Mouse (Mus musculus): ENCODE data around the gene St3gal3.

The St3gal3 gene

DNA sequence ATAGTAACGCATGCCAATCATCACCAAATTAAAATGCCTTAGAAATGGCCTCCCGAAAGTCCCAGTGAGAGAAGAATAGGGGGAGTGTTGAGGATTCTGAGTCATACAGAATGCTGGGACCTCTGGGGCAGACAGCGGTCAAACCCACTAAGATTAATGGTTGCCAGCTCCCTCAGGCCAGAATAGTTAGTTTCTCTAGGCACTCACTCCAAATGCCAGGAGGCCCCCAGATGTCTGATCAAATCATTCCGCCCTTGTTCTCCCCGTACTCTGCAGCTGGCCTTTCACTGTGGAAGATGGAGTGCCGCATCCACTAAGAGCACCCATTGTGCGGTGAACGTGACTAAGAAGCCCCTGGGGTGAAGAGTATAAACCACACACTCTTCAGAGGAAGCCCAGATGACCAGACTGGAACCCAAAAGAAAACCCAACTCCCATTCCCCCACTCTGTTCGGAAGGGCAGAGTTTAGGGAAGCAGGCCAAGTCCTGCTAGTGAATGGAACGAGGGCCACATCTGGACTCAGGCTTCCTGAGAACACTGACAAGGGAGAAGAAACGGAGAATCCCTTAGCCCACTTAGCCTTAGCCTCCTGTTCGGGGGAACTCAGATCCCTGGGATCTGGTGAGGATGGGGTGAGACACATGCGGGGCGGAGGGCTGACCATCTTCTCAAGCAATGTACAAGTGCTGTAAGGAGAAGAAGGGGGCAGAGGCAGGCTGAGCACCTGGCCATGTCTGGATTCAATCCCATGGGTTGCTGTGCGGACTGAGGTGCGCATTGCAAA is 117.5 kb downstream of the St3gal3 start:
- Histone ChIP-seq H3K36me3 (ENCODE audit: control insufficient read depth, insufficient read depth, low read length, poor library complexity, severe bottlenecking) (no peaks in the 10 kb centered on the region), H3K27me3 (ENCODE audit: control insufficient read depth, insufficient read depth, low read length, poor library complexity, severe bottlenecking) (no peaks in the 10 kb centered on the region)
- no peak for DNase-seq (ENCODE audit: low read depth, low spot score)

DNA sequence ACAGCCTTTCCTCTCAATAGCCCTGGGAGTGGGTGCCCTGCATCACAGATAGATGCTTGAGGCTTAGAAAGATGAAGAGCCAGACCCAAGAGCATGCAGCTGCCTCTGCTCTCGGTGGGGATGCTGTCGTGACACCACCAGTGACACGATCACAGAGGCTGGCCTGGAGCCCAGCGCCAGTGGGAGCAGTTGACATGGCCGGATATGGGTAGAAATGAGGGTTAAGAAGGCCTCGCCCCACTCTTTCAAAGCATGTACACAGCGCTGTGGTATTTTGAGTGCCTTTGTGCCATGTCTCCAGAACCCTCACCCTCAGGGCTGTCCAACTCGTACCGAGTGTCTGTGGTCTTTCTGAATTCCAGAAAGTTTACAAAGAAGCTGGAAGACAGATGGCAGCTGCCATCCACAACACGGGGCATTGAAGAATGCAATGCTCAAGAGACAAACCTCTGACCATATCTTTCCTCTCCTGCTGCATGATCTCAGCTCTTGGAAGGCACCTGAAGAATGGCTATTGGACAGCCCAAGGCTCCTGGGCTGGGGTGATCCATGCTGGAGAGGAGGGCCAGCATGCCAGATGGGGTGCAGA is 118.3 kb downstream of the St3gal3 start:
- Histone ChIP-seq H3K27me3 (ENCODE audit: control insufficient read depth, insufficient read depth, low read length, poor library complexity, severe bottlenecking) (no peaks in the 10 kb centered on the region), H3K36me3 (ENCODE audit: control insufficient read depth, insufficient read depth, low read length, poor library complexity, severe bottlenecking) (no peaks in the 10 kb centered on the region)
- DNase-seq (ENCODE audit: low read depth, low spot score), result no peak

DNA sequence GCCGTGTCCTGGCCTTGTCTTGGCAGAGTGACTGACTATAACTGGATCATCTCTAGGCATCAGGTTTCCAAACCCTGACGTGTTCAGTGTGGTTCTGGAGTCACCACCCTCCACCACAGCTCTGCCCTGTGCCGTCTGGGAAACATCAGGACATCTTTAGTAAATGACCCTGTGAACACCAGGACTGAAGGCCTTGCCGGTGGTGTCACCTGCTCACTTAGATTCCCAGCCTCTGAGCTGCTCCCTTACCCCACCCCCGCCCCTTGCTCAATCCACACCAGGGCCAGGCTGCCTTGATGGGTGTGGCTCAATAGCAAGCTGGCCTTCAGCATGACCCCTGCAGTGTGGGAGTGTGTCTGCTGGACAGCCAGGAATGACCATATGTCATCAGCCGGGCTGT is 119.1 kb downstream of the St3gal3 start:
- H3K27me3 ChIP-seq (ENCODE audit: control insufficient read depth, insufficient read depth, low read length, poor library complexity, severe bottlenecking), result no peaks in the 10 kb centered on the region
- no peak for DNase-seq (ENCODE audit: low read depth, low spot score)
- no peaks in the 10 kb centered on the region for H3K36me3 ChIP-seq (ENCODE audit: control insufficient read depth, insufficient read depth, low read length, poor library complexity, severe bottlenecking)

DNA sequence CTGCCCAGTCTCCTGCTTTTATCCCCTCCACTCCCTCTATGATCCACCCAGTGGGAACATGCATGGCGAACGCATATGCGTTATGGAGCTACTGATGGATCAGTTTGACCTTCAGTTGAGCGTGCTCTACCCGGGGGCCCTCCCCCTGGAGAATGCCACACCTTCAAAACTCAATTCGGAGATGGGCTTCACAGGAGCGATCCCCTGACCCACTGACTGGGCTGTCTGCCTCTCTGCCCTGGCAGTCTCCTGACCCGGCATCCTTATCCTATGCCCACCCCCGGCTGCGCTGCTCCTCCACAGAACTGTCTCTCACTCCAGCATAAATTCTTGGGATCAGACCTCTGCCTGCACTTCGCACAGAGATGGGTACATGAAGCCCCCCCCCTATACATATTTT is 119.6 kb downstream of the St3gal3 start:
- no peak for DNase-seq (ENCODE audit: low read depth, low spot score)
- Histone ChIP-seq H3K27me3 (ENCODE audit: control insufficient read depth, insufficient read depth, low read length, poor library complexity, severe bottlenecking) (no peaks in the 10 kb centered on the region), H3K36me3 (ENCODE audit: control insufficient read depth, insufficient read depth, low read length, poor library complexity, severe bottlenecking) (no peaks in the 10 kb centered on the region)

DNA sequence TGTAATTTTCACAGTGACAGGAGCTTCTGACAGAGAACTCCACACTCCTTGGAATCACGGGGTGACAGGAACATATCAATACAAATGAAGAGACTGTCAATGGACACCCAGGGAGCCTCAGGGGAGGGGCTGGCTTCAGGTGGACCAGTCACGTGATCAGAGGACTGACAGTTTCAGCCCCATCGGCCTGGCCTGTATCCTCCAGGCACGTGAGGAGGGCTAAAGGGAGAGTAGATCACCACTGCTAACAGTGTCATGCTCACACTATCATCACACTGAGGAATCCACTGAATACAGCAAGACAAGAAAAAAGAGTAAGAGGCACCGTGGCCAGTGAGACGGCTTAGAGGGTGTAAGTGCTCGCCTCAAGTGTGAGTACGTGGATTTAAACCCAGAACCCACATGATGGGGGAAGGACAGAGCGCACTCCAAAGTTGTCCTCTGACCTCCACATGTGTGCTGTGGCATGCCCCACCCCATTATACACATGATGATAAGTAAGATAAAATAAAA is 124.0 kb downstream of the St3gal3 start:
- H3K36me3 ChIP-seq (ENCODE audit: control insufficient read depth, insufficient read depth, low read length, poor library complexity, severe bottlenecking), result no peaks in the 10 kb centered on the region
- H3K27me3 ChIP-seq (ENCODE audit: control insufficient read depth, insufficient read depth, low read length, poor library complexity, severe bottlenecking), result no peaks in the 10 kb centered on the region

DNA sequence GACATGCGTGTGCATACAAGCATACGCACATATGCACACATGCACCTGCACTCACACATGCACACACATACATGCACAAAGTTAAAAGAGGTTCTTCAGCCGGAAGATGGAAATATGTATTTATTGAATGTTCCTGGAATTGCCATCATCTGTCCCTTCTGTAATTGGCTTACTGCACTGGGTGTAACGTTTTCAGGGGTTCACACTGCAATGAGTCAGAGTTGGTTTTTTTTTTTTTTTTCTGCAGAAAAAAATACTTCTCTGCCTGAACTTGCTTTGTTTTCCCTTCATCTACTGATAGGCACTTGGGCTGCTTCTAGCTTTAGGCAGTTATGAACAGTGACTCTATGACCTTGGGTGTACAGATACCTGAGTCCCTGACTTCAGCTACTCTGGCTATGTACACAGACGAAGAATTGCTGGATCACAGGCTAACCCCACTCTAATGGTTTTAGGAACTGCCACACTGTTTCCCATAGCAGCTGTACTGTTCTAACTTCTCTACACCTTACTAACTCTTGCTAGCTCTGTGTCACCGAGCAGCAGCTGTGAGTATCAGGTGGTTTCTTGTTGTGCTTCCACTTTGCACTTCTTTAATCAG is 126.2 kb downstream of the St3gal3 start:
- DNase-seq (ENCODE audit: low read depth, low spot score), result no peak
- H3K27me3 ChIP-seq (ENCODE audit: control insufficient read depth, insufficient read depth, low read length, poor library complexity, severe bottlenecking), result no peaks in the 10 kb centered on the region
- H3K36me3 ChIP-seq (ENCODE audit: control insufficient read depth, insufficient read depth, low read length, poor library complexity, severe bottlenecking), result no peaks in the 10 kb centered on the region

More for the DNA sequence above, 124.0 kb downstream of the St3gal3 start:
- no peak for DNase-seq (ENCODE audit: low read depth, low spot score)

DNA sequence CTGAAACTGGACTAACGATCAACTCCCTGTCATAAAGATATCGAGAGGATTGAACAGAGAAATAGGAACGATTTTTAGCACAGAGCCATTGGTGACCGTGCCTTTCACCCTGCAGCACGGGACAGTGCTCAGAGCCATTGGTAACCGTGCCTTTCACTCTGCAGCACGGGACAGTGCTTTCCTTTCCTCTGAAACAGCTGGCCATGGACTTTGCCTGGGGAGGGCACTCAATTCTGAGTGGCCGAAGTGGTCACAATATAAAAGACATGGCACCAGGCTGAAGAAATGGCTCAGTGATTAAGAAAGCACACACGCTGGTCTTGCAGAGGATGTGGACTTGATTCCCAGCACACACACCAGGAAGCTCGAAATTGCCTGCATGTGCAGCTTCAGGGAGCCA is 133.4 kb downstream of the St3gal3 start:
- Histone ChIP-seq H3K27me3 (ENCODE audit: control insufficient read depth, insufficient read depth, low read length, poor library complexity, severe bottlenecking) (no peaks in the 10 kb centered on the region), H3K36me3 (ENCODE audit: control insufficient read depth, insufficient read depth, low read length, poor library complexity, severe bottlenecking) (no peaks in the 10 kb centered on the region)
- DNase-seq (ENCODE audit: low read depth, low spot score), result no peak

DNA sequence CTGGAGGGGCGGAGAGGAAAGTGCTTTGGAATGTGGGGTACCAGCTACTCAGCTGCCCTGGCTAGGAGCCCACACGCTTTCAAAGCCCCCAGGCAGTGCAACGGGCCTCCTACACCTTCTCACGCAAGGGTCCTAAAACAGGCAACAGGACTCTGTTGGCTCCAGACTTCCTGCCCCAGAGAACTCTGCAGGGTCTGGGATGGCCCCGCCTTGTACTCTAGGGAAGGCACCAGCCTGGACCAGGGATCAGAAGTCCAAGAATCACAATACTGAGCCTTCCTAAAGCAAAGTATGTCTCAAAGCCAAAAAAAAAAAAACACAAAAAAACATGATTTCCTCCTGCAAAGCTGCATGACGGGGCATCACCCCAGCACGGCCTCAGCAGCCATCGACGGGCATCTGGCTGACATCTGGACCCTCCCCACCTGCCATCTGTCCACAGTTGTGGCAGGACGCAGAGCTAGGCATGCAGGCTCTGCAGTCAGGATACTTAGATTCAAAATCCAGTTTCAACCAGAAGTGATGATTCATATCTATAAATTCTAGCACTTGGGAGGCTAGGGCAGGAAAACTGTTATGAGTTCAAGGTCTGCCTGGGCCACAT is 134.0 kb downstream of the St3gal3 start:
- no peak for DNase-seq (ENCODE audit: low read depth, low spot score)

DNA sequence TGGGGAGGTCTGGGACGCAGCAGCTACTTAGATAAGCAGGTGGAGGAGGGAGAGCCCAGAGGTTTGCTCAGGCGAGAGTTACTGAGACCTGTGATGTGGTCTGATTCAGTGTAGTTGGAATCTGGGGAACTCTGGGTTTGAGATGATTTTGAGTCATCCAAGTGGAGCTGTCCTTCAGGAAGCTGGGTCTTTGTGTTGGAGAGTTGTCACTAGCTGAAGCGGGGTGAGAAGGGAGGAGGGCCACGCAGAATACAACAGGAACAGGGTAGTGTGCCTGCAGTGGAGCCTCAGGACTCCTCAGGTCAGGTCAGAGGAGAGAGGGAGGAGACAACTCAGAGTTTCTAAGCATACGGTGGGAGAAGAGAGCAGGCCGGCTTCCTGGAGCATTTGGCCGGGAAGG is 134.8 kb downstream of the St3gal3 start:
- H3K27me3 ChIP-seq (ENCODE audit: control insufficient read depth, insufficient read depth, low read length, poor library complexity, severe bottlenecking), result no peaks in the 10 kb centered on the region
- DNase-seq (ENCODE audit: low read depth, low spot score), result no peak
- no peaks in the 10 kb centered on the region for H3K36me3 ChIP-seq (ENCODE audit: control insufficient read depth, insufficient read depth, low read length, poor library complexity, severe bottlenecking)

More for the DNA sequence above, 134.0 kb downstream of the St3gal3 start:
- Histone ChIP-seq H3K36me3 (ENCODE audit: control insufficient read depth, insufficient read depth, low read length, poor library complexity, severe bottlenecking) (no peaks in the 10 kb centered on the region), H3K27me3 (ENCODE audit: control insufficient read depth, insufficient read depth, low read length, poor library complexity, severe bottlenecking) (no peaks in the 10 kb centered on the region)

DNA sequence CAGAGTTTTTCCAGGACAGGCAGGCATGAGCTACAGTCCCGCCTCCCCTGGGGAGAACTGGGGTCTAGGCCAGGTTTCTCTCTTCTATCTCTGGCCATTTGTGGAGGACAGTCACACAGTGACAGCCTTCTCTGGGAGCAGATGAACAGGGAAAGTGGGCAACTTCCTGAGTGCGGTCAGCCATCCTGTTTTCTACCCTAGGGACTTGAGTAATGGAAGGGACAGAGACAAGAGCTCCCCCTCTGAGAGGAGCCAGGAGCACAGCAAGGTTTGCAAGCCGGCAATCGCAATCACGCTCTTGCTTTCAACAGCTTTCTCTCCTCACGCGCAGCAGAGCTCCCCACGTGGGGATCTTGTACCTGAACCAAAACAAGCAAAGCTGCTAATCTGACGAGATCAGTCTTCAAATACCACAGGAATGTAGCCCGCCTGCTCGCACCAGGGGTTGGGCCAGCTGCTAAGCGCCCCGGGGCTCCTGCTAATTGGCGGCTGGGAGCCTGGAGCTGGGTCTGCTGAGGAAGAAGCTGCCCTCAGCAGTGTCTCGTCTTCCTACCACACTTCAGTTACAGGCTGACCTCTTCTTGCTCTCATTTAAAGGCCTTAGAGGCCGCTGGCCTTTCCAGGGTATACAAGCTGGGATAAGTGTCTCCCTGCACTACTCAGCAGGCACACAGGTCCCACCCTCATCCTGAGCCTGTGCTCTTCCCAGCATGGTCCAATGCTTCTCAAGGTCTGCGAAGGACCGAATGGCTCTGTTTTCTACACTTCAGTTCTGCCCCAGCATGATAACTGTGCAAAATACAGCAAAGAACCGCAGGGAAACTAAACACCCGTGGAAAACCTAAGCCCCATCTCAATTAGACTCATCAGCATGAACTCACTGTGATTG is 137.1 kb downstream of the St3gal3 start:
- DNase-seq (ENCODE audit: low read depth, low spot score), result no peak
- no peaks in the 10 kb centered on the region for H3K27me3 ChIP-seq (ENCODE audit: control insufficient read depth, insufficient read depth, low read length, poor library complexity, severe bottlenecking)

DNA sequence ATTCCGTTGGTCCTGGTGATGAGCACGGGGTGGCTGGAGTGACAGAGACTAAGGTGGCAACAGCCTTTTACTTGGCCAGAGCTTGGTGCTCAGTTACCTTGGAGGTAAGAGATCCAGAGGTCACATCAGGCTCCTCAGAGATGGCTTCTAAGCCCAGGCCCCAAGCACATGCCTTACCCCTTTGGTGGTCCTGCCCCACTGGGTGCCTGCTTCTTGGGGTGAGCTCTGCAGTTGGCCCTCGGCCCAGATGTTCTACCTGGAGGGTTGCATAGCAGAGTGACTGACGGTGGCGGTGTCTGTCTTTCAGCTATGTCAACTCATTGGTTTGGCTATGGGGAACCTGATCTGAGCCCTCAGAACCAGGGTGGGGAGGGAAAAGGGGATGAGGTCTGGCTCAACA is 138.0 kb downstream of the St3gal3 start:
- no peaks in the 10 kb centered on the region for H3K36me3 ChIP-seq (ENCODE audit: control insufficient read depth, insufficient read depth, low read length, poor library complexity, severe bottlenecking)
- H3K27me3 ChIP-seq (ENCODE audit: control insufficient read depth, insufficient read depth, low read length, poor library complexity, severe bottlenecking), result no peaks in the 10 kb centered on the region
- DNase-seq (ENCODE audit: low read depth, low spot score), result no peak

More for the DNA sequence above, 137.1 kb downstream of the St3gal3 start:
- H3K36me3 ChIP-seq (ENCODE audit: control insufficient read depth, insufficient read depth, low read length, poor library complexity, severe bottlenecking), result no peaks in the 10 kb centered on the region

DNA sequence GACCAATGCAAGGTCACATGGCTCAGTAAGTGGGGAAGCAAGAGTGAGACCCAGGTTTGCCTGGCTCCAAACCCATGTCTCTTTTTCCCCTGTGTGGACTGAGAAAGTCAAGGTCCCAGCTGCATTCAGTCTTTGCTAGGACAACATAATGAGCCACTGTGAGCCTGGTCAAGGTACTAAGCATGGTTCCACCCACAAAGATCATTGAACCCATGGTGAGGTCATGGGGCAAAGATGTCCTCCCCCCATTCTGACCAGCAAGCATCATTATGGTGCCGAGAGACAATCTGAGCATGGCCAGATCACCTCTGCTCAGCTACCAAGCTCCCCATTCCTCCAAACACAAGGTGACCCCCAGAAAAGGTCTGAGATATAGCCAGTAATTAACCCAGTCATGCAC is 139.3 kb downstream of the St3gal3 start:
- Histone ChIP-seq H3K27me3 (ENCODE audit: control insufficient read depth, insufficient read depth, low read length, poor library complexity, severe bottlenecking) (no peaks in the 10 kb centered on the region), H3K36me3 (ENCODE audit: control insufficient read depth, insufficient read depth, low read length, poor library complexity, severe bottlenecking) (no peaks in the 10 kb centered on the region)
- no peak for DNase-seq (ENCODE audit: low read depth, low spot score)

DNA sequence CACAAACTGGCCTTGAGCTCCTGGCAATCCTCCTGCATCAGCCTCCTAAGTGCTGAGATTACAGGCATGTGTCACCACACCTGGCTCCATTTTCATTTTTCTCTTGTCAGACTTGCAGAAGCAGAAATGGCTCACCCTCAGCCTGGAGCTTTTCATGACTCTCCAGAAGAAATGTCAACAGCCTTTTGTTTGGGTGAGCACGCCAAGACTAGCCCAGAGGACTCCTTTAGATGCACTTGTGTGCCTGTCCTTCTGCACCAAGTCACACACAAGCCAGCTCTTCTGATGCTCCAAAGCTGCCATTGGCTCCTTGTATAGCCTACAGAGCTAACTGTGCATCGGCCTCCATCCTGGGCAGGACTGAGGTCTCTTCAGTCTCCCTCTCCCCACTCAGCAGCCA is 141.3 kb downstream of the St3gal3 start:
- H3K36me3 ChIP-seq (ENCODE audit: control insufficient read depth, insufficient read depth, low read length, poor library complexity, severe bottlenecking), result no peaks in the 10 kb centered on the region
- DNase-seq (ENCODE audit: low read depth, low spot score), result no peak
- no peaks in the 10 kb centered on the region for H3K27me3 ChIP-seq (ENCODE audit: control insufficient read depth, insufficient read depth, low read length, poor library complexity, severe bottlenecking)

DNA sequence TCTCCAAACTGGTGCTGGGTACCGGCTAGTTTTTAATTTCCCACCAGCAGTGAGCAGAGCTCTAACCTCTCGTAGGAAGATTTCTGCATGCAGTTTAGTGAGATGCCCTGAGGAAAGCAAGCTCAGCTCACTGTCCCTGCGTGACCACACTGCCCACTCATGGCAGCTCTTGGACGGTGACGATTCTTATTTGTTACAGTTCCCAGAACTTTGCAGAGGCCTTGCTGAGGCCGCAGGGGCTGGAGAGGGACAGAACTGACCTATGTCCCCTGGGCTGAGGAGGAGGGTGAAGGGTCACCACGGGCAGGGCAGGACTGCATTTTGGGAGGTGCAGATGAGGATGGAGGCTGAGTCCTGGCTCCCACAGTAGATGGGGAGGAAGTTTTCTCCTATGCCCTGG is 141.8 kb downstream of the St3gal3 start:
- no peaks in the 10 kb centered on the region for H3K27me3 ChIP-seq (ENCODE audit: control insufficient read depth, insufficient read depth, low read length, poor library complexity, severe bottlenecking)
- H3K36me3 ChIP-seq (ENCODE audit: control insufficient read depth, insufficient read depth, low read length, poor library complexity, severe bottlenecking), result no peaks in the 10 kb centered on the region
- DNase-seq (ENCODE audit: low read depth, low spot score), result no peak
